Mouse (Mus musculus) spleen, adult 2 months (tissue): ENCODE measurements at regions not wholly inside any gene's neighbourhood (a gene's known extent, or its start where the extent isn't known, plus 50 kb on each side); places are given as distances from the start of the nearest gene placed in this dataset.

Source experiments
- CTCF ChIP-seq: fragments of 200-500 bp; IDR thresholded peaks from 2 replicates; pipeline ENCODE4 v1.5.1; 2011; ENCODE audit warnings: mild to moderate bottlenecking, inconsistent platforms; ENCODE audit not compliant: insufficient read depth, insufficient read length, insufficient replicate concordance; ENCODE audit errors: extremely low read depth
- POLR2A ChIP-seq: fragments of 200-500 bp; IDR thresholded peaks from 2 replicates; pipeline ENCODE4 v1.6.1; 2011; ENCODE audit warnings: low read depth, low read length, inconsistent platforms

- TF ChIP-seq POLR2A = no peak
- TF ChIP-seq CTCF = no peak
Observed at GRCm38 (mm10) chr3:103518624-103519023, 56.4 kb upstream of the Syt6 start.
